Mouse (Mus musculus) splenic B cell, adult 2 months (primary cell): ENCODE measurements around the gene Cmbl.
"Not testable (repeated sequence)": the region's sequence is repeated elsewhere in the genome, so short reads cannot be mapped to it uniquely, and the experiment has no call there.

Source experiments
- DNase-seq: peaks from one replicate; pipeline ENCODE4 v3.0.0-alpha.2; 2011; ENCODE audit warnings: low read depth, low spot score
- H3K27me3 ChIP-seq: 2 replicates; pipeline ENCODE4 v1.6.1; 2012; ENCODE audit warnings: mild to moderate bottlenecking, low read length, moderate library complexity, mixed read lengths; ENCODE audit not compliant: control insufficient read depth, poor library complexity, insufficient read depth, severe bottlenecking
- H3K36me3 ChIP-seq: 2 replicates; pipeline ENCODE4 v1.6.1; 2012; ENCODE audit warnings: mild to moderate bottlenecking, low read length, moderate library complexity, mixed read lengths; ENCODE audit not compliant: control insufficient read depth, poor library complexity, insufficient read depth, severe bottlenecking

Cmbl gene

GRCm38 (mm10) chr15:31561976-31562375 is 3.2 kb upstream of the Cmbl start:
- no peaks in the 10 kb centered on the region for H3K27me3 ChIP-seq
- H3K36me3 ChIP-seq = no peaks in the 10 kb centered on the region

DNA sequence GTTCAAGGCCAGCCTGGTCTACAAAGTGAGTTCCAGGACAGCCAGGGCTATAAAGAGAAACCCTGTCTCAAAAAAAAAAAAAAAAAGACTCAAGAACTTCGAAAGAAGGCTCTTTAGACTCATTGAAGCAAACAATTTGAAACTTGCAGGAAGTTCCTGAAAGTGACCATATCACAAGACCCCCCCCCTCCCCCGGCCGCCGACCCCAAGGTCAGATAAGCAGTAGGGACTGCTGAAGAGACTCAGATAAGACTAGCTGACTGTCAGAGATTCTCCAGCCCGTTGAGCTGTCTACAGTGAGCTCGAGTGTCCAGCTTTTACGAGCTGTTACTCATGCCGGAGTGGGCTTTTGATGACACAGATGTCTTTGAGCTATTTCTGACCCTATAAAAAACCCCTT is 2.3 kb upstream of the Cmbl start:
- no peak for DNase-seq
- no peaks in the 10 kb centered on the region for H3K27me3 ChIP-seq
- H3K36me3 ChIP-seq = no peaks in the 10 kb centered on the region

More at GRCm38 (mm10) chr15:31561976-31562375, 3.2 kb upstream of the Cmbl start:
- no peak for DNase-seq

GRCm38 (mm10) chr15:31563577-31564546 is 1.3 kb upstream of the Cmbl start:
- DNase-seq = no peak
- Histone ChIP-seq H3K27me3 (no peaks in the 10 kb centered on the region), H3K36me3 (no peaks in the 10 kb centered on the region)

- H3K36me3 ChIP-seq = no peaks in the 10 kb centered on the region
- no peak for DNase-seq
- H3K27me3 ChIP-seq = no peaks in the 10 kb centered on the region
Measured at GRCm38 (mm10) chr15:31565786-31566185, 597 bp downstream of the Cmbl start.

DNA sequence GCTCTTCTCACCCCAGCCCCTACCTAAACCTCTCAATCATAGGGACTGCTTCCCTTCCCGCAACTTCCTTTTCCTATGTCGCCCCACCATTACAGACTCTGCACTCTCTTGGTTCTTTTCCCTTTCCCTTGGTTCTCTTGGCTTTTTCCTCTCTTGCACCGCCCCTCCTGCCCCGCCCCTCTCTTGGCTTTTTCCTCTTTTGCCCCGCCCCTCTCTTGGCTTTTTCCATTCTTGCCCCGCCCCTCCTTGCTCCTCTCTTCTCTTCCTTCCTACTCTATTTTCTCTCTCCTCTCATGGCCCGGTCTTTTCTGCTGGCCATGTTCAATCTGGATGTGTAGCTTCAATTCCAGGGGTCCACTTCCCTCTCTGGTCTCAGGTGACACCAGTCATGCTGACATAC is 2.2 kb downstream of the Cmbl start:
- no peaks in the 10 kb centered on the region for H3K36me3 ChIP-seq
- H3K27me3 ChIP-seq = no peaks in the 10 kb centered on the region
- no peak for DNase-seq

DNA sequence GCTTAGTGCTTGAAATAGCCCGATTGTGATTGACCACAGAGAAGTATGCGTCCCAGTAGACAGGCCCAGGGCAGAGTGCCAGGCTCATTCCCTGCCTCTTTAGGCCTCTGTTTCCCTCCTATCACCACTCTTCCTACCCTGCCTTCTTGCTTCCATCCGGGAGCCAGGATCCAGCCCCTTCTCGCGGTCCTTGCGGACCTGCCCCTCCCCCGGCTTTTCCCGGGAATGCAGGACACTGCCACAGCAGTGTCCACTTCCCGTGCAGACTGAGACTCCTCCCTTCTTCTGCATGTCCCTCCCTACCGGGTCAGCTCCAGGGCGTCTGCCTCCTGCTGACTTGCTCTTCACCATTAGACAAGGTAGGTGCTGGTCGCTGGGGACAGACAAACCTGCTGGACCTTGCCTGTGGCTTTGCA is 3.4 kb downstream of the Cmbl start:
- DNase-seq = no peak
- Histone ChIP-seq H3K36me3 (no peaks in the 10 kb centered on the region), H3K27me3 (no peaks in the 10 kb centered on the region)

DNA sequence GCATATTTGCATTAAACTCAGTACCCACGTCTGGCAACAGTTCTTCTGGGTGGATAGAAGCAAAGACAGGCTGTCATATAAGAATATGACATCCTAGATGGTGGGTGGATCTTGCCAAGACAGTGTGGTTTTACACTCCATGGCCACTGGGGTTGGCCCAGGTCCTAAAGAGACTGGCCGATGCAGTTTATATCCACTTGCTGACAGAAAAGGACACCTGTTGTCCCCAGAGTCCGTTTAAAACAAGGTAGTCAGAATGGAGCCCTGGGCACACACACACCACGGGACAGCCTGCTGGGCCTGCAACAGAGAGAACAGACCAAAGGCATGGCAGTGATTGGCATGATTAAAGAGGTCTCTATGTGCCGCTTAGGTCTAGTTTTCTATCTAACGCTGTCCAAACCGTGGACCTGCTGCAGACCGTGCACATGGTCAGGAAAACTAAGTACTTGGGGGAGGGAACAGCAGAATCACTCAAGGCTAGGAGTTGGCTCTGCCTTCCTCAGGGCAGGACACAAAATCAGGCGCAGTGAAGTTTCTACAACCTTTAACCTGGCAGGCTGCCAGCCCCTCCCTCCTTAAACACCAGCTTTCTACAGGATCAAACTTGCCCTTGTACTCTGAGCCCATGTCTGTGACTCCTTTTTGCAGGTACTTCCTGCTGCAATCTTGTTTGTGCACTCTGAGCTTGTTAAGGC is 4.3 kb downstream of the Cmbl start:
- no peak for DNase-seq
- H3K27me3 ChIP-seq = no peaks in the 10 kb centered on the region
- H3K36me3 ChIP-seq = no peaks in the 10 kb centered on the region

DNA sequence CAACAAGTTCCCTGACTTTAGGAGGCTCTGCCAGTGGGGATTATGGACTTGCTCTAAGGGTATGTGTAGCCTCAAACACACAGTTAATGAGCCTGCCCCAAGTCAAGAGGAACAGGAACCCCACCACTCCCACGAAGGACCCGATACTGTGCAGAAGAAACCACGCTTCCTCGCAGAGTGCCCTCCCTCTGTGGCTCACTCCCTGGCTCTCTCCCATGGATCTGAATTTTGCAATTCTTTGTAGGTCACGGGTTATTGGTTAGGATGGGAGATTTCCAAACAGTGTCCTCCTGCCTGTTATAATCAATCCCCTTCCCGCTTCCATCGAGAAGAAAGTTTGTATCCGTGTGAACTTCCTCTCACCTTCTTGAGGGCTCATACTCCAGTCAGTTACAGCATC is 5.8 kb downstream of the Cmbl start:
- no peaks in the 10 kb centered on the region for H3K27me3 ChIP-seq
- DNase-seq = no peak
- H3K36me3 ChIP-seq = no peaks in the 10 kb centered on the region

DNA sequence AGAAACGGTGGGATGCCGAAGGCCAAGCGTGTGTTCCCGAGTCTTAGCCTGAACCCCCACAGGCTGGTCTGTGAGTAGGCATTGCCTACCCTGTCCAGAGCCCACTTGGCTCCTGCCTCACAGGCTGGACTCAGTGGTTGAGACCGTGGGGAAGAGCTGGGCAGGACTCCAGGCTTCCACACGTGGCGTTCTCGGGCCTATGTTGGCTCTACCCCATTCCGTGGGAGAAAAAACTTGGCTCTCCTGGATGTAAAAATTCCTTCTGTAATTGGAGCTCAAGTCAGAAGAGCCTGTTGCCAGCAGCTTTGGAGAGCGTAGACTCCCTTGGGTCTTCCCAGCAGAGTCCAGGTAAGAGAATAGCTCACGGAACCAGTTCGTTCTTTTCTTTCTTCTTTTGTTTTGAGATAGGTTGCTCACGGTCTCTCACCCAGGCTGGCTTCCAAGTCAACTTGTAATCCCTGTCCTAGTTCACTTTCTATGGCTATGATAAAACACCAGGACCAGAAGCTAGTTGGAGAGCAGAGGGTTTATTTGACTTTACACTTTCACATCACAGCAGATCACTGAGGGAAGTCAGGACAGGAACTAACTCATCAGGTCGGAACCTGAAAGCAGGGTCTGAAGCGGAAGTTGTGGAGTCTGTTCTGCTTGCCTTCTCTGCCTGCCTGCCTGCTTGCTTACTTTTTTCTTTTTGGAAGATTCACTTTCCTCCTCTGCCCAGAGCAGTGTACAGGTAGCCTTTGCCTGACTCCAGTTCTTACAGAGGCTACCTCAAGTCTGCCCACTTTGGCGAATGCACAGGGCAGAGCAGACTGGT is 6.9 kb downstream of the Cmbl start:
- H3K27me3 ChIP-seq = no peaks in the 10 kb centered on the region
- DNase-seq = peak; percentile 66
- no peaks in the 10 kb centered on the region for H3K36me3 ChIP-seq

- H3K36me3 ChIP-seq = no peaks in the 10 kb centered on the region
- no peaks in the 10 kb centered on the region for H3K27me3 ChIP-seq
- no peak for DNase-seq
Measured at GRCm38 (mm10) chr15:31573287-31573686, 8.1 kb downstream of the Cmbl start.

- no peaks in the 10 kb centered on the region for H3K27me3 ChIP-seq
- no peaks in the 10 kb centered on the region for H3K36me3 ChIP-seq
- DNase-seq = no peak
Measured at GRCm38 (mm10) chr15:31573692-31574091, 8.5 kb downstream of the Cmbl start.

- no peak for DNase-seq
- H3K27me3 ChIP-seq = no peaks in the 10 kb centered on the region
Measured at GRCm38 (mm10) chr15:31576076-31576475, 10.9 kb downstream of the Cmbl start.

DNA sequence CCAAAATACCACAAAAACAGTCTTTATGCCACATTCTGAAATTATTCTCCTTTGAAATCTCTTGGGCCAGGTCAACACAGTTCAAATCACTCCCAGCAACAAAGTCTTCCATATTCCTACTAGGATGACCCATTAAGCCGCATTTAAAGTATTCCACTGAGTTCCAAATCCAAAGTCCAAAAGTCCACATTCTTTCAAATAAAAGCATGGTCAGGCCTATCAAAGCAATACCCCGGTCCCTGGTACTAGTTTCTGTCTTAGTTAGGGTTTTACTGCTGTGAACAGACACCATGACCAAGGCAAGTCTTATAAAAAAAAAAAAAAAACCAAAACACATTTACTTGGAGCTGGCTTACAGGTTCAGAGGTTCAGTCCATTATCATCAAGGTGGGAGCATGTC is 15.9 kb downstream of the Cmbl start:
- not testable (repeated sequence) for H3K36me3 ChIP-seq, H3K27me3 ChIP-seq, DNase-seq

More at GRCm38 (mm10) chr15:31576076-31576475, 10.9 kb downstream of the Cmbl start:
- no peaks in the 10 kb centered on the region for H3K36me3 ChIP-seq

DNA sequence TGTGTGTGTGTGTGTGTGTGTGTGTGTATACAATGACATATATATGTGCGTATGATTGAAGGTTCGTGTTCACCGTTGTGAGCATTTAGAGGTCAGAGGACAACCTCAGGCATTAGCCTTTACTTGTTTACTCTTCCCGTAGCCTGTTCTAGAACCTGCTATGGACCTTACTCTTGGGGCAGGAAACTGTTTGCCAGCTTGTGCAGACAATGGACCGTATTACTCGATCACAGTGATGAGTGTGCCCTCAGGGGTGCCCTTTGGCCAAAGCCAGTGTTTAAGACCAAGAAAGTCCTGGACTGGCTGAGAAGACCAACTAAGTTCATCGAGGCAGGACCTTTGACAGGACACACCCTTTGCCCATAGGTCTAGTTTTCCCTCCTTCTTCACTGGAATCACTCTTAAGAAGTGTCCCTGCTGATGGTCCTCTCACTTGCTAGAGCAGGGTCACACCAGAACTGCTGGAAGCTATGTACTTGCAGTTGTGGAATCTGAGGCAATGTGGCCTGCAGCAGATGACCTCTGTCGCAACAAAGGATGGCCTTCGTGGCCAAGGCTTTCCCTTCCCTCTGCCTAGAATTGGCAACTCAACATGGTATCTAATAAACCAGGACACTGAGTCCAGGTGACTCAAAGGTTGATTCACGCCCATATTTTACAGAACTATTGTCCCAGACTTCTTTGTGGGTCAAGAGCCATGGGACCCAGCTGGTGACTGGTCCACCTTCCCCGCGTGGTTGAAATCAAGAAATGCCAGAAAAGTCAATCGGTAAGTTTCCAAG is 18.3 kb downstream of the Cmbl start:
- DNase-seq = no peak
- Histone ChIP-seq H3K36me3 (no peaks in the 10 kb centered on the region), H3K27me3 (peaks cover 2% of the 10 kb centered on the region)
